Mouse (Mus musculus): ENCODE data around the gene Ugcg.

Gene Ugcg

GRCm38 (mm10) chr4:59188802-59189545 lies at the start of gene Ugcg:
Gene Ugcg, plus strand, starts transcription at chr4:59189257.
- CTCF ChIA-PET, result interaction anchor here in 3 of 4 experiments (0.5 to 1.0 kb wide), 8 partner anchors 8 to 577 kb away, joined by 3 to 7 read pairs (median 4); no protein-coding TSS in a partner anchor
- POLR2A ChIA-PET, result interaction anchor here in 3 of 4 experiments (0.5 to 2.1 kb wide), 13 partner anchors 8 to 594 kb away, joined by 3 to 10 read pairs (median 4); partner anchors contain the start of gene Hsdl2 (in 1 of the 3)

GRCm38 (mm10) chr4:59149043-59149442 lies 40.0 kb upstream of the Ugcg start:
- ChIA-PET CTCF (no interaction called here), POLR2A (interaction anchor here in 1 of 4 experiments (1.8 kb wide), 1 partner anchor 12 kb away, joined by 5 read pairs; no protein-coding TSS in a partner anchor)

- ChIA-PET CTCF (interaction anchor here in 1 of 4 experiments (0.7 kb wide), 1 partner anchor 987 kb away, joined by 4 read pairs; no protein-coding TSS in a partner anchor), POLR2A (interaction anchor here in 1 of 4 experiments (0.5 kb wide), 1 partner anchor 271 kb away, joined by 3 read pairs; no protein-coding TSS in a partner anchor)
Measured at GRCm38 (mm10) chr4:59150907-59151306, 38.1 kb upstream of the Ugcg start.

GRCm38 (mm10) chr4:59151953-59152352 lies 37.1 kb upstream of the Ugcg start:
- ChIA-PET POLR2A (no interaction called here), CTCF (interaction anchor here in 1 of 4 experiments (0.7 kb wide), 1 partner anchor 108 kb away, joined by 3 read pairs; no protein-coding TSS in a partner anchor)

- CTCF ChIA-PET, result no interaction called here
Measured at GRCm38 (mm10) chr4:59156897-59157592, 32.0 kb upstream of the Ugcg start.

GRCm38 (mm10) chr4:59157654-59158053 lies 31.4 kb upstream of the Ugcg start:
- POLR2A ChIA-PET, result no interaction called here
- CTCF ChIA-PET, result no interaction called here

More at GRCm38 (mm10) chr4:59156897-59157592, 32.0 kb upstream of the Ugcg start:
- POLR2A ChIA-PET, result interaction anchor here in 1 of 4 experiments (0.5 kb wide), 1 partner anchor 29 kb away, joined by 4 read pairs; no protein-coding TSS in a partner anchor

DNA sequence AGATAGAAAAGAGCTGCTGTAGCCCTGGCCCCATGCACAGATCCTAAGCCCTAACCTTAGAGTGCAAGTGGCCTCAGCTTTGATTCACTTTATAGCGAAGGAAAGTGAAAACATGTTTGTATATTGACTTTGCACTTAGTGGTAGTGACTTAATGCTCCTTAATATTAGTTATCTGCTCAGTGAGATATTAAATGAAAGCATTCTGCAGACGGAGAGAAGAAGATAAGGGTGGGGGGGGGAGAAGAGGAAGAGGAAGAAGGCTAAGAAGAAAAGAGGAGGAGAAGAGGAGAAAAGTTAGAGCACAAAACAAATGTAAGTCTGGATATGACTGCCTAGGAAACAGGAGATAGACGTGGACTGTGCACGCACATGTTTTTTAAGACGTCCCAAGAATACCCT lies 28.8 kb upstream of the Ugcg start:
- CTCF ChIA-PET, result interaction anchor here in 1 of 4 experiments (0.6 kb wide), 1 partner anchor 601 kb away, joined by 6 read pairs; no protein-coding TSS in a partner anchor
- POLR2A ChIA-PET, result interaction anchor here in 1 of 4 experiments (0.6 to 1.3 kb wide), 3 partner anchors 9 to 287 kb away, joined by 3 read pairs; no protein-coding TSS in a partner anchor

DNA sequence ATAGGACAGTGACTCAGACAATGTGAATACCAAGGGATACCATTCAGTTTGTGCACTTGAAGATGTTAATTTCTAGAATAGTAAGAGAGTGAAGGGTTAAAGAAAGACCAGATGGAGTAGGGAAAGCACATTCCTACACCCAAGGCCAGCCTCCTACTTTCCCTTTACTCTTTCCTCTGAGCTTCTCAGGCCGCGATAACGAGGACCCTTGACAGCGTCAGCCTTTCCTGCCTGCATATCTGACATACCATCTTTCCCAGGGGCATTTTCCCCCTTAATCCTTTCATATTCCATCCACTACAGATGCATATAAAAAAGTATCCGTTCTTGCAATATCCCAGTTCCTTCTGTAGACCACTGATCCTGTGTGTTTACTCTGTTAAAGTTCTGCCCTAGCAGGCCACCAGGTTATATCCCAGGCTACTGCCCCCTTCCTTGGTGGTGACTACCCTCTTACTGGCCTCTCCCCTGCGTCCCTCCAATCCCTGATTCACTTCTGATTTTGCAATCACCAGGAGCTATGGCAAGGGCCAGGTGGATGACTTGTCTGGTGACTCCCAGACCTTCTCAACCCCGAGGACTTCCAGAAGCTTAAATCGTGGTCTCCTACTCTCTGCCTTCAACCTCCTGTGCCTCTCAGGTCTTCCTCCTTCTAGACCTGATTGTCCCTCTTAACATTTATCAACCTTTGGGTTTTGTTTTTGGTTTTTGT lies 27.9 kb upstream of the Ugcg start:
- CTCF ChIA-PET, result no interaction called here
- POLR2A ChIA-PET, result interaction anchor here in 1 of 4 experiments (1.3 kb wide), 1 partner anchor 8 kb away, joined by 3 read pairs; no protein-coding TSS in a partner anchor

DNA sequence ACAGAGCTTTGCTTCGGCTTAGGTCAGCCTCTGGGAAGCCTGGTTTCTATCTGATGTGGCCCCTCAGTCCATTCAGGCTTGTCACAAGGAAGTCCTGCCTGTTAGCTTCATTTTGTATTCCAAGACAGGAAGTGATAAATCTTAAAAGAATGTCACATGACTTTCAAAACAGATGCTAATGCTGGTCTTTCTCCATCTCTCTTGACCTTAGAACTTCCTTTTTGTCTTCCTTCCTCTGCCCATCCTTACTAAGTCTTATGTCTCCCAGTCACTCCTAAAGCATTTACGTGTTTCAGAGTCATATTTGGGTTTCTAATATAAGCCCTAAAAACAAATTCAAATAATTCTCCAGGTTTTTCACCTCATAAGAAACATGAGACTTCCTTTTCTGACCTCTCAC lies 25.0 kb upstream of the Ugcg start:
- ChIA-PET CTCF (no interaction called here), POLR2A (interaction anchor here in 1 of 4 experiments (1.4 kb wide), 1 partner anchor 11 kb away, joined by 3 read pairs; no protein-coding TSS in a partner anchor)

DNA sequence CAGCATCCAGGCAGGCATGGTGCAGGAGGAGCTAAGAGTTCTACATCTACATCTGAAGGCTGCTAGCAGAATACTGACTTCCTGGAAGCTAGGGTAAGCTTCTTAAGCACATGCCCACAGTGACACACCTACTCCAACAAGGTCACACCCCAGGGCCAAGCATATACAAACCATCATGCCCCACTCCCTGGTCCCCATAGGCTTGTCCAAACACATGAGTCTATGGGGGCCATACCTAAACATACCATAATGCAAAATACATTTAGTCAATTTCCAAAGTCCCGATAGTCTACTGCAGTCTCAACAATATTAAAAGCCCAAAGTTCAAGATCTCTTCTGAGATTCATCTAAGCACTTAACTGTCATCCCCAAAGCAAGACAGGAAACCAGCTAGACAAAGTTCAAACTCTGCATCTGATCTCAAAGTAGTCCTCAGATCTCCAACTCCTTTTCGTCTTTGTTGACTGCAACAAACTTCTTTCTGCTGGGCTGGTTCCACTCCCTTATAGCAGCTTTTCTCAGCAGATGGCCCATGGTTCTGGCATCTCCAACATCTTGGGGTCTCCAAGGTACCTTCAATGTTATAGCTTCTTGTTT lies 21.7 kb upstream of the Ugcg start:
- CTCF ChIA-PET, result interaction anchor here in 1 of 4 experiments (0.6 kb wide), 1 partner anchor 18 kb away, joined by 7 read pairs; no protein-coding TSS in a partner anchor
- POLR2A ChIA-PET, result interaction anchor here in 1 of 4 experiments (1.3 kb wide), 1 partner anchor 12 kb away, joined by 5 read pairs; no protein-coding TSS in a partner anchor

GRCm38 (mm10) chr4:59169981-59170380 lies 19.1 kb upstream of the Ugcg start:
- POLR2A ChIA-PET, result interaction anchor here in 1 of 4 experiments (1.6 kb wide), 1 partner anchor 19 kb away, joined by 3 read pairs; the partner anchor contains the start of gene Ugcg
- CTCF ChIA-PET, result interaction anchor here in 1 of 4 experiments (0.6 kb wide), 1 partner anchor 227 kb away, joined by 4 read pairs; the partner anchor contains the start of gene Zkscan16

GRCm38 (mm10) chr4:59172616-59173015 lies 16.4 kb upstream of the Ugcg start:
- ChIA-PET CTCF (no interaction called here), POLR2A (interaction anchor here in 2 of 4 experiments (0.8 to 1.6 kb wide), 5 partner anchors 13 to 261 kb away, joined by 3 to 9 read pairs (median 3); partner anchors contain the start of genes Ecpas (in 1 of the 2) and Ugcg (in 1 of the 2))

GRCm38 (mm10) chr4:59173181-59173922 lies 15.7 kb upstream of the Ugcg start:
- ChIA-PET POLR2A (interaction anchor here in 3 of 4 experiments (0.5 to 1.6 kb wide), 11 partner anchors 13 to 585 kb away, joined by 3 to 9 read pairs (median 3); partner anchors contain the start of genes Ecpas (in 1 of the 3) and Ugcg (in 1 of the 3)), CTCF (interaction anchor here in 2 of 4 experiments (0.6 to 1.2 kb wide), 5 partner anchors 14 to 977 kb away, joined by 3 to 6 read pairs (median 4); no protein-coding TSS in a partner anchor)

DNA sequence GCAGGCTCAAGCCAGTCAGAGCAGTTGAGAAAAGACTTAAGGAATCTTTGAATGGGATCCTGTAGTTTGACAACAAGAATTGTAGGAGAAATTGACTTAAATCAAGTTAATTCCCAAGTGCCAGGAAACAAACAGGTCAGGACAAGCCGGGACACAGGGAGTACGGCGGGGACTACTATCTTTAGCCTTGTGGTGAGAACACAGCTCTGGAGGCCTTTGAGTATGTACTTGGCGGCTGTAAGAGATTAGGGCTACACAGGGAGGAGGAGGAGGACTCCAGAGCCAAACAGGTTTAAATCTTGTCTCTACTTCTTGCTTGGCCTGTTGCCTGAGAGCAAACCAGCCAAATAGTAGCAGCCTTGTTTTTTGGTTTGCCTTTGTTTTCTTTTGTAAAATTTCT lies 14.1 kb upstream of the Ugcg start:
- ChIA-PET POLR2A (interaction anchor here in 1 of 4 experiments (1.6 kb wide), 1 partner anchor 13 kb away, joined by 3 read pairs; no protein-coding TSS in a partner anchor), CTCF (no interaction called here)

DNA sequence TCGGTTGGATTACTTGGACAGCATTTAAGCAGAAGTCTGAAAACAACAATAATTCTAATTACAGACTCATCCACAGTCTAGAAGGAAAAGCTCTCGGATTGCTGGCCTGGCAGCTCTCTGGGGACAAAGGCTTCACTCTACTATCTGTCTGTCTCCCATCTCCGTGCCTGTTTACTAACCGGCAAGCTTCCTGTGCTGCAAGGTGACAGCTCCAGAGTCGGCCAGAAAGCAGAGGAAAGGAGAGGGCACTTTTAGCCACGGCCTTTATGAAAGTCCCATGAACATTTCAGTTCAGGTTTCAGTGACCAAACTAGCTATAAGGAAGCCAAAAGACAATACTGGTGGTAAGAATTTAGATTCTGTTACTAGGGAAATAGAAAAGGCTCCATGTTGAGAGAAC lies 13.1 kb upstream of the Ugcg start:
- CTCF ChIA-PET, result interaction anchor here in 3 of 4 experiments (0.6 to 1.1 kb wide), 3 partner anchors 12 to 384 kb away, joined by 3 to 6 read pairs (median 3); no protein-coding TSS in a partner anchor
- POLR2A ChIA-PET, result interaction anchor here in 2 of 4 experiments (1.1 to 1.6 kb wide), 3 partner anchors 12 to 14 kb away, joined by 3 to 5 read pairs (median 3); partner anchors contain the start of gene Ugcg (in 1 of the 2)

DNA sequence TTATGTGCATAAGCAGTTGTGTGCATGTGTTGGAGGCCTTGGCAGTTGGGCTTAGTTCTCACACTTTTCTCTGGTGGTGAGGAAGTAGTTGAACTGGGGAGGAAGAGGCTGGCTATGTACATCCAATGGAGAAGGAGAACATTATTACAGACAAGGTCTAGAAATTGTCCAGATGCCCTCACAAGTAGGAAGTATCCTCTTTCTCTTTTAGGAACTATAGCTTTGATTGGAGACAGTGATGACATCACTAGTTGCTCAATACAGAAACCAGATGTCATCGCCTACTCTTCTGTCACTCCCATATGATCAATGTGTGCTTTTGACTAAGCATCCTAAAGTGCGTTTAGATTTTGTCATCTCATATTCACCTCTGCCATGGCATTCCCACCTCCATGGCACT lies 11.5 kb upstream of the Ugcg start:
- POLR2A ChIA-PET, result no interaction called here
- CTCF ChIA-PET, result no interaction called here
